Mouse (Mus musculus) midbrain, embryonic 12.5 days (tissue): ENCODE measurements around the gene Nceh1. TPM values are rescaled to one million over a fixed set of nuclear protein-coding genes. Genes with fewer than 3 reads are reported as not detected.

Experiments
- ATAC-seq: fragments of 200-750 bp; cut with Nextera tagmentation; 2 replicates; pipeline ENCODE4 v1.8.0; 2017; ENCODE audit warnings: low read depth, moderate TSS enrichment, moderate library complexity; ENCODE audit not compliant: low FRiP score
- H3K27ac ChIP-seq: fragments of 300-500 bp; sonication (generic); replicated peaks from 2 replicates; pipeline ENCODE4 v1.5.1; 2016; ENCODE audit warnings: mild to moderate bottlenecking
- H3K27me3 ChIP-seq: fragments of 300-500 bp; sonication (generic); 2 replicates; pipeline ENCODE4 v1.6.1; 2016; ENCODE audit warnings: mild to moderate bottlenecking
- H3K36me3 ChIP-seq: fragments of 300-500 bp; sonication (generic); 2 replicates; pipeline ENCODE4 v1.6.1; 2016
- H3K4me1 ChIP-seq: fragments of 300-500 bp; sonication (generic); 2 replicates; pipeline ENCODE4 v1.6.1; 2016
- H3K4me2 ChIP-seq: fragments of 300-500 bp; sonication (generic); replicated peaks from 2 replicates; pipeline ENCODE4 v1.6.1; 2016; ENCODE audit warnings: mild to moderate bottlenecking, moderate library complexity
- H3K4me3 ChIP-seq: fragments of 300-500 bp; sonication (generic); 2 replicates; pipeline ENCODE4 v1.5.1; 2016; ENCODE audit warnings: mild to moderate bottlenecking
- H3K9ac ChIP-seq: fragments of 300-500 bp; sonication (generic); replicated peaks from 2 replicates; pipeline ENCODE4 v1.6.1; 2016; ENCODE audit warnings: mild to moderate bottlenecking, moderate library complexity
- H3K9me3 ChIP-seq: fragments of 300-500 bp; sonication (generic); 2 replicates; pipeline ENCODE4 v1.6.1; 2016; ENCODE audit warnings: mild to moderate bottlenecking
- WGBS: fragments of 180-500 bp; shearing (Covaris S2); methylation state at CpG from one replicate; pipeline ENCODE4 v1.1.7; 2016; 5-methylcytosine and 5-hydroxymethylcytosine counted together
- polyA plus RNA-seq: library from polyadenylated mRNA; unstranded; fragments of >200 nt; fragmentation: Nextera tagmentation; extraction: Ambion mirVana; gene quantifications from 2 replicates; pipeline ENCODE4 v1.2.1, GENCODE M21; 2016

Gene Nceh1
- polyA plus RNA-seq, 1 experiment from 2014 or later: 5.0 TPM

DNA sequence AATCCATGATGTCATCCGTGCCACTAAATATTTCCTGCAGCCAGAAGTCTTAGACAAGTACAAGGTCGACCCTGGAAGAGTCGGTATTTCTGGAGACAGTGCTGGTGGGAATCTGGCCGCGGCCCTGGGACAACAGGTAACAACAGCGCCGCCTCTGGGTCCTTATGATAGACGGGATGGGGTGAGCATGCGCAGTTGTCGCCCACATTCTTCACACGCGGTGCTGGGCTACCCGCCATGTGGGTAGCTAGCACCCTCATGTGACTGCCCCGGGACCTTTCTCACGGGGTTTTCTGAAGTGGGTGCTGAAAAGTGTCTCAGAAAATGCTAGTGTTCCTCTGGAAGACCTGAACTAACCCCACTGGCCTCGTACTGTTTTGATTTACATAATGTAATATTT lies 56.8 kb downstream of the Nceh1 start:
- Histone ChIP-seq H3K4me1 (no peaks in the 10 kb centered on the region), H3K4me3 (no peak overlapping the region), H3K4me2 (no peak overlapping the region), H3K9ac (no peak overlapping the region), H3K27me3 (no peaks in the 10 kb centered on the region), H3K27ac (no peak overlapping the region), H3K36me3 (peaks cover 5% of the 10 kb centered on the region; the same call in 1 of the 2 replicates), H3K9me3 (no peaks in the 10 kb centered on the region)
- no peak for ATAC-seq
- 95% methylated on average over 16 of the region's 16 CpGs for WGBS

DNA sequence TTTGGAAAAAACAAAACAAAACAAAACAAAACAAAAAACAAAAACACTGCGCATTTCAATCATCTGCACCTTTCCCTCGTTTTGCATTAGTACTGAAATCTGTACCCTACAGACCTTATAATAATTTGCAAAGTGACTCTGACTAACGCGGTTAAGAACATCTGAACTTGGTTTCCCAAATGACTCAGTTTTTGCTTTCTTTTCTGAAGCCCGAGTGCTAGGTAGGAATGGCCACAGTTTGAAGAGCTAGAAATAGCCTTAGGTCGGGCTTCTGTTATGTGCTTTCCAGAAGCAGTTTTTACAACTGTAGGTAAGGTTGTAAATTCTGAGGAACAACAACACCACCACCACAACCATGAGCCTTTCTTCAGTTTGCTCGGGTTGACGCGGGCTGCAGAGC lies 59.1 kb downstream of the Nceh1 start:
- H3K36me3 ChIP-seq: peaks cover 5% of the 10 kb centered on the region; the same call in 1 of the 2 replicates
- no peaks in the 10 kb centered on the region for H3K9me3 ChIP-seq
- ATAC-seq: no peak
- 95% methylated on average over 9 of the region's 9 CpGs for WGBS
- H3K9ac ChIP-seq: no peak overlapping the region
- H3K4me3 ChIP-seq: no peak overlapping the region
- H3K27ac ChIP-seq: no peak overlapping the region
- H3K4me1 ChIP-seq: no peaks in the 10 kb centered on the region
- H3K4me2 ChIP-seq: no peak overlapping the region
- no peaks in the 10 kb centered on the region for H3K27me3 ChIP-seq

DNA sequence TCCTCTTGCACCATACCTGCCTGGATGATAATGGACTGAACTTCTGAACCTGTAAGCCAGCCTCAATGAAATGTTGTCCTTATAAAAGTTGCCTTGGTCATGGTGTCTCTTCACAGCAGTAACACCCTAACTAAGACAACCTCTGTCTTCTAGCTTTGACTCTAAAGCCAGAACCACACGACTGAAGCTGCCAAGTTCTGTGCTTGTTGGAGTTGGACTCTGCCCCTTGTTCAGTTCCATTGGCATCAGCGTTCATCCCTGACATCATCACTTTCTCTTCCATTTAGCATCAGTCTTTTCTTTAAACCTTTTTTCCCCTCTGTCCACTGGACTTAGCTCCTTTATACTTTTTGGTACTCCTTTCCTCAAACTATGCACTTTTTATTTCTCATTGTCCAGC lies 63.4 kb downstream of the Nceh1 start:
- H3K27me3 ChIP-seq: no peaks in the 10 kb centered on the region
- 81% methylated on average over 2 of the region's 2 CpGs for WGBS

DNA sequence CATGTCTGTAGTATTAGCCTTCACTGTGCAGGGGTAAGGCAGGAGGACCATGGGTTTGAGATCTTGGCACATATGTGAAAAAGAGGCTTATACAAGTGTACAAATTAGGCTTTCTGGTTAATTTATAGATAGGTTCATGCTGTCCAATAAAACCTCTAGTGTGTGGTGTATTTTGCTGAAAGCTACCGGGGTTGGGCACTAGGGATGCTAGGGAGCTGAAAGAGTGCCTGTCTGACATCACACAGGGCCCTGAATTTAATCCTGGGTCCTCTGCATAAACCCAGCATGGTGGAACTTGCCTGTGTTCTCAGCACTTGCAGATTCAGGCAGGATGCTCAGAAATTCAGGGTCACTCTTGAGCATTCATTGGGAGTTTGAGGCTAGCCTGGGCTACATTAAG lies 65.0 kb downstream of the Nceh1 start:
- no peak overlapping the region for H3K4me2 ChIP-seq
- no peaks in the 10 kb centered on the region for H3K9me3 ChIP-seq
- ATAC-seq: no peak
- H3K4me1 ChIP-seq: no peaks in the 10 kb centered on the region
- H3K27me3 ChIP-seq: no peaks in the 10 kb centered on the region
- H3K9ac ChIP-seq: no peak overlapping the region
- no peak overlapping the region for H3K4me3 ChIP-seq
- H3K36me3 ChIP-seq: no peaks in the 10 kb centered on the region
- H3K27ac ChIP-seq: no peak overlapping the region
- WGBS: 75% methylated on average over 1 of the region's 1 CpGs

More for the DNA sequence above, 63.4 kb downstream of the Nceh1 start:
- Histone ChIP-seq H3K4me1 (no peaks in the 10 kb centered on the region), H3K27ac (no peak overlapping the region), H3K9ac (no peak overlapping the region), H3K36me3 (peaks cover 4% of the 10 kb centered on the region; the same call in 1 of the 2 replicates), H3K4me3 (no peak overlapping the region), H3K4me2 (no peak overlapping the region), H3K9me3 (no peaks in the 10 kb centered on the region)
- no peak for ATAC-seq

DNA sequence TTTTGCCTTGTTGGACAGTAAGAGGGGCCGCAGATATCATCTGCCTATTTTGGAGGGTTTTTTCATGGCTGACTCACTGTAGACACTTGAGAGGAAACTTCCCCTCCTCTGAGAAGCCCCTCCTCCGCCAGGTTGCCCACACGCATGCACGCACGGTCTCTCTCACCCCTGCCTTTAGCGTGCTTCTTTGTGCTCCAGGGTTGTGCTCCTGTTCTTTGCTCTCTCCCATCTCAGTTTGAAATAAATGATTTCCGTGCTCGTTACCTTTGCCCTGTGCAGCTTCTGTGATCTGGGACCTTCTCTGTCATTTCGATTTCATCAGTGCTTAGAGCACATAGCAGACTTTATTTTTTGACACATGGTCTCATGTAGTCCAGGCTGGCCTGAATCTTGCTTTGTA lies 66.3 kb downstream of the Nceh1 start:
- Histone ChIP-seq H3K4me2 (no peak overlapping the region), H3K27me3 (no peaks in the 10 kb centered on the region), H3K27ac (no peak overlapping the region), H3K4me1 (no peaks in the 10 kb centered on the region), H3K9ac (no peak overlapping the region), H3K36me3 (no peaks in the 10 kb centered on the region), H3K4me3 (no peak overlapping the region), H3K9me3 (no peaks in the 10 kb centered on the region)
- ATAC-seq: no peak
- 92% methylated on average over 9 of the region's 9 CpGs for WGBS

DNA sequence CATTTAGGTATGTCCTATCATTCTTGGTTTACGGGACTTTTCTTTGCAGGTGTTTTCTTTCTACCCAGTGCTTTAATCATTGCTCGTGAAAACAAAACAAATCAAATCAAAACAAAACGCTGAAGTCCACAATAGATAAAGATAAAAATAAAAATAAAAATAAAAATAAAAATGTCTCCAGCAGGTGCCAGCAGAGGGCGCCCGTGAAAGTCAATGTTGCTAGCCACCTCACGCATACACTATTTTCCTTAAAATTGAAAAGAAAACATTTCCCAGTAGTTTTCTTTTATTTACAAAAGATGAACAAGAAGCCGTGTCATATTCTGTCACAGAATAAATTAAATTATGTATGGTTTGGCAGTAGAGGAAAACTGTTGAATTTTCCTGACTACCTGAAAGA lies 68.2 kb downstream of the Nceh1 start:
- no peaks in the 10 kb centered on the region for H3K9me3 ChIP-seq
- H3K27ac ChIP-seq: no peak overlapping the region
- no peak overlapping the region for H3K9ac ChIP-seq
- H3K36me3 ChIP-seq: no peaks in the 10 kb centered on the region
- H3K4me1 ChIP-seq: no peaks in the 10 kb centered on the region
- ATAC-seq: no peak
- H3K4me2 ChIP-seq: no peak overlapping the region
- no peak overlapping the region for H3K4me3 ChIP-seq
- WGBS: 50% methylated on average over 7 of the region's 7 CpGs
- H3K27me3 ChIP-seq: no peaks in the 10 kb centered on the region

DNA sequence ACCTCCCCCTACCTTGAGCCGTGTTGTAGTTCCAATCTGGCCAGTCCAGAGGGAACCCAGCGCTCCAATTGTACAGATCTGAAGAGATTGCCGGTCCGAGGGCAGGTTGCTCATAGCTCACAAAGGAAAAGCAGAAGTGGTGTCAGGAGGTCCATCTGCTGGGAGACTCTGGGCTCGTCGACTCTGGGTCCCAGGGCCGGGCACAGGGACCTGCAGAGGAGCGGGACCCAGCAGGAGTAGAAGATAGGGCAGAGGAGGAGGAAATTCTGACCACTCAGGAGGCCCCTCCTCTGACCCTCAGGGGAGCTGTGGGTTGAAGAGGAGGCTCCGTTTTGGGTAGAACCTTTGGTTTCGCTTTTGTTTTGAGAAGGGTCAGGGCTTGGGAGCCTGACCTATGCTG lies 75.7 kb downstream of the Nceh1 start:
- no peak for ATAC-seq
- no peaks in the 10 kb centered on the region for H3K36me3 ChIP-seq

DNA sequence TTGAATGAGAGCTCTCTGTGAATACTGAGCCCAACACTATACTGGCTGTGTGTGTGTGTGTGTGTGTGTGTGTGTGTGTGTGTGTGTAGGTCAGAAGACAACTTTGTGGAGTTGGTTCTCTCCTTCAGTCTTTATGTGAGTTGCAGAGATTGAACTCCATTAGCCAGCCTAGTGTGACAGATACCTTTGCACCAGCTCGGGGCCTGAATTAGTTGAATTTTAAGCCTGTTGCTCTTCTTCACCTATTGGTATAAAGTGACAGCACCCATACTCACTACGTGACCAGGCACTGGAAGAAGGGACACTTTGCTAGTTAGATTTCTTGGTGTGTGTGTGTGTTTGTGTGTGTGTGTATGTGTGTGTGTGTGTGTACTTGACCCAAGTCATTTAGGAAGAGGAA lies 77.6 kb downstream of the Nceh1 start:
- no peak for ATAC-seq
- 89% methylated on average over 2 of the region's 2 CpGs for WGBS

More for the DNA sequence above, 75.7 kb downstream of the Nceh1 start:
- Histone ChIP-seq H3K9me3 (no peaks in the 10 kb centered on the region), H3K9ac (no peak overlapping the region), H3K27ac (no peak overlapping the region), H3K4me1 (no peaks in the 10 kb centered on the region), H3K4me2 (no peak overlapping the region), H3K4me3 (no peak overlapping the region), H3K27me3 (no peaks in the 10 kb centered on the region)
- 89% methylated on average over 10 of the region's 10 CpGs for WGBS

DNA sequence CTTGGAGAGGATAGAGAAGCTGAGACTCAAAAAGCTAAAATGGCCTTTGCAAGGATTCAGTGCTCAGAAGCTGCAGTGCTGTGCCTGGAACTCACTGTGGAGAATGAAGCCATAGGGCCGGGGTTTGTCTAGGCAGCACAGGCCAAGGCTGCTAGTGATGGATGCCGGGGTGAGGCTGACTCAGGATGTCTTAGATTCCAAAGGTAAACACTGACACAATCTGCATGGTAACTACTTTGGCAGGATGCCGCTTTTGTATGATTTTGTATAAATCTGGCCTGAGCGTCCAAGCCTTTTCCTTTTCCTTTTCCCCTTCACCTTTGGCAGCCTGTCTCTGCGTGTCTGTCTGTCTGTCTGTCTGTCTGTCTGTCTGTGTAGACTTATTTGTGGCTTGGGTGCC lies 84.6 kb downstream of the Nceh1 start:
- 87% methylated on average over 5 of the region's 5 CpGs for WGBS
- H3K27ac ChIP-seq: no peak overlapping the region
- no peaks in the 10 kb centered on the region for H3K27me3 ChIP-seq
- peaks cover 8% of the 10 kb centered on the region; the same call in 1 of the 2 replicates for H3K4me1 ChIP-seq
- H3K9ac ChIP-seq: no peak overlapping the region
- no peak for ATAC-seq
- no peaks in the 10 kb centered on the region for H3K36me3 ChIP-seq
- H3K4me3 ChIP-seq: no peak overlapping the region
- H3K4me2 ChIP-seq: no peak overlapping the region
- H3K9me3 ChIP-seq: no peaks in the 10 kb centered on the region

More for the DNA sequence above, 77.6 kb downstream of the Nceh1 start:
- Histone ChIP-seq H3K9ac (no peak overlapping the region), H3K36me3 (no peaks in the 10 kb centered on the region), H3K27me3 (no peaks in the 10 kb centered on the region), H3K4me1 (no peaks in the 10 kb centered on the region), H3K27ac (no peak overlapping the region), H3K9me3 (no peaks in the 10 kb centered on the region), H3K4me3 (no peak overlapping the region), H3K4me2 (no peak overlapping the region)

DNA sequence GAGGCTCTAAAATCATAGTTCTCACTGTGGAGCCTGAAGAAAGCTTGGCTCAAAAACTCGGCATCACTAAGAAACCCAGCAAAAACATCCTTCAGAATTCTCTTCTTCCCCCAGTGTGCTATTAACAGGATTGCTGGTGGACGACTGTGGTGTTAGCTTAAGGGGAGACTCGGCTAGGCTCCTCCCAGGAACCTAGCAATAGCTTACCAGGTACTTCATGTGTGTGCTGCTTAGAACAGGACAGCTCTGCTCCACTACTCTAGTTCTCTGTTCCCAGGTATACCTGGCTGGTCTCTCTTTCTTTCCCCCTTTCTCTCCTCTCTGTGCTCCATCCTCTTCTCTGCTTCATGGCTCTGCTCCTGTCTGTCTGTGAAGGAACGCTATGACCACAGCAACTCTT lies 85.1 kb downstream of the Nceh1 start:
- peaks cover 8% of the 10 kb centered on the region; the same call in 1 of the 2 replicates for H3K4me1 ChIP-seq
- H3K36me3 ChIP-seq: no peaks in the 10 kb centered on the region
- no peak overlapping the region for H3K4me3 ChIP-seq
- H3K27ac ChIP-seq: no peak overlapping the region
- H3K4me2 ChIP-seq: no peak overlapping the region
- H3K9ac ChIP-seq: no peak overlapping the region
- no peak for ATAC-seq
- H3K9me3 ChIP-seq: no peaks in the 10 kb centered on the region
- WGBS: 79% methylated on average over 4 of the region's 4 CpGs
- no peaks in the 10 kb centered on the region for H3K27me3 ChIP-seq

DNA sequence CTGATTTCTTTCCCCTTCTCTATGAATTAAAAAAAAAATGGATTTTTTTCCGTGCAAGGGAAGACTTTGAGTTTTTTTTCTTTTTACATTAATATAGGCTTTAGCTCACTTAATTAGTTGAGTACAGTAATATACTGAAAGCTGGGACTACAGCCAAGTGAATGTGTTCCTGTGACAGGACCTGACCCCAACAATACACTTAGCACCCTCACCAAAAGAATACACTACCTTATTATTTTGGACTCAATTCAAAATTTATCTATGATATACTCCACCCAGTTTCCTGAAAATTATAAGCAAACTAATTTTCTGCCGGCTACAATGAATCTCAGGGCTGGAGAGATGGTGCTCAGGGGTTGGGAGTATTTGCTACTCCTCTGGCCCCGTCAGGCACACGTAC lies 86.4 kb downstream of the Nceh1 start:
- 94% methylated on average over 4 of the region's 4 CpGs for WGBS
- H3K9ac ChIP-seq: no peak overlapping the region
- ATAC-seq: no peak
- no peak overlapping the region for H3K4me3 ChIP-seq
- no peaks in the 10 kb centered on the region for H3K36me3 ChIP-seq
- no peaks in the 10 kb centered on the region for H3K9me3 ChIP-seq
- H3K4me2 ChIP-seq: no peak overlapping the region
- no peak overlapping the region for H3K27ac ChIP-seq
- H3K27me3 ChIP-seq: no peaks in the 10 kb centered on the region
- H3K4me1 ChIP-seq: peaks cover 8% of the 10 kb centered on the region; the same call in 1 of the 2 replicates

DNA sequence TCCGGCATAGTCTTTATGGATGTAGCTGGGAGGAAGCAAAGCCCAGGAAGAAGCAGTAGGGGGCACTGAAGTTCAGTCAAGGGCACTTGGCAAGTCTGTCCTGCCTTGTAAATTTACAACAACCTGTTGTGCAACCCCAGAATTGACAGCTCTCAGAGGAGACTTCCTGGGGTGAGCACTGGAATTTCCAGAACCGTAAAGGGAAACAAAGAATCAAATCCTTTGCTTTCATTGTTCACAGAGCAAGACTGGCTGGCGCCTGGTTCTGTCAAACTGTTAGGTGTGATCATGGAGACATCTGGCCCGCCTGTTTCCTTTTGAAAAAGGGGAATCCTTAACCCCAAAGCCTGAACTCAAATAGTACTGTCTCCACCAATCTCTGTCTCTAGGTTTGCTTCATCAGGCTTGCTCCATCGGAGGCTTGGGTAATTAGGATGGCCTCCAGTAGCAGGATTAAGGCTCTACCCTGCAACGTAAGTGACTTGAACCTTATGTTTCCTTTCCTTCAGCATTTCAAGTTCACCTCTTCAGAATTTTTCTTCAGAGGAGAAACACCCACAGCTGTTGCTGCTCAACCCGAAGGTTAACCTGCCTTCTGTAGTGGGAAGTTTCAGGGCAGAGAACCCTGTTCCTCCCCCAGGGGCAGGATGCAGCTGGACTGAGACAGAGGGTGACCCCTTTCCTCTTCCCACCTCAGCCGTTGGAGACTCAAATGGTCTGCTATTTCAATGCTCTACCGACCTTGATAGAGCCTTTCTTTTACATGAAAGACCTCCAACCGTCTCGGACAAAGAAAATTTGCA lies 87.6 kb downstream of the Nceh1 start:
- Histone ChIP-seq H3K9ac (no peak overlapping the region), H3K27me3 (no peaks in the 10 kb centered on the region), H3K4me3 (no peak overlapping the region), H3K36me3 (no peaks in the 10 kb centered on the region), H3K4me1 (peaks cover 8% of the 10 kb centered on the region; the same call in 1 of the 2 replicates), H3K27ac (no peak overlapping the region), H3K4me2 (no peak overlapping the region), H3K9me3 (no peaks in the 10 kb centered on the region)
- no peak for ATAC-seq
- WGBS: 38% methylated on average over 11 of the region's 11 CpGs
